Mouse (Mus musculus) heart, adult 2 months (tissue): ENCODE results near the gene Aldh8a1.

Source experiments
- CTCF ChIP-seq: fragments of 200-600 bp; IDR thresholded peaks from 2 replicates; pipeline ENCODE4 v1.8.1; 2022; ENCODE audit warnings: antibody characterized with exemption, mild to moderate bottlenecking, moderate library complexity
- EP300 ChIP-seq: fragments of 200-500 bp; IDR thresholded peaks from 2 replicates; pipeline ENCODE4 v1.6.1; 2011; ENCODE audit warnings: low read depth, low read length, control low read depth; ENCODE audit not compliant: insufficient read depth
- POLR2A ChIP-seq: fragments of 200-500 bp; IDR thresholded peaks from 2 replicates; pipeline ENCODE4 v1.6.1; 2011; ENCODE audit warnings: mild to moderate bottlenecking, low read depth, low read length, control low read depth; ENCODE audit not compliant: insufficient read depth

GRCm38 (mm10) chr10:21349449-21349848, 27.6 kb upstream of the Aldh8a1 start:
- TF ChIP-seq CTCF (no peak), EP300 (no peak), POLR2A (no peak)
